Mouse (Mus musculus) lung, embryonic 15.5 days (tissue): ENCODE results near the gene Slc6a1. TPM values are rescaled to one million over a fixed set of nuclear protein-coding genes. Genes with fewer than 3 reads are reported as not detected.

Experiments
- ATAC-seq: fragments of 200-750 bp; cut with Nextera tagmentation; 2 replicates; pipeline ENCODE4 v1.8.0; 2017; ENCODE audit warnings: moderate number of reproducible peaks, borderline replicate concordance; ENCODE audit not compliant: low FRiP score, low TSS enrichment; ENCODE audit errors: extremely low read depth
- H3K27ac ChIP-seq: fragments of 300-500 bp; sonication (generic); 2 replicates; pipeline ENCODE4 v1.5.1; 2015; ENCODE audit warnings: moderate library complexity, mild to moderate bottlenecking, inconsistent platforms
- H3K27me3 ChIP-seq: fragments of 300-500 bp; sonication (generic); 2 replicates; pipeline ENCODE4 v1.6.1; 2015; ENCODE audit warnings: inconsistent platforms
- H3K36me3 ChIP-seq: fragments of 300-500 bp; sonication (generic); 2 replicates; pipeline ENCODE4 v1.6.1; 2015; ENCODE audit warnings: inconsistent platforms
- H3K4me1 ChIP-seq: fragments of 300-500 bp; sonication (generic); 2 replicates; pipeline ENCODE4 v1.6.1; 2015; ENCODE audit warnings: inconsistent platforms
- H3K4me2 ChIP-seq: fragments of 300-500 bp; sonication (generic); 2 replicates; pipeline ENCODE4 v1.6.1; 2015; ENCODE audit warnings: inconsistent platforms, mild to moderate bottlenecking, moderate library complexity
- H3K4me3 ChIP-seq: fragments of 300-500 bp; sonication (generic); 2 replicates; pipeline ENCODE4 v1.5.1; 2015; ENCODE audit warnings: mild to moderate bottlenecking, inconsistent platforms
- H3K9ac ChIP-seq: fragments of 300-500 bp; sonication (generic); 2 replicates; pipeline ENCODE4 v1.6.1; 2015; ENCODE audit warnings: inconsistent platforms
- H3K9me3 ChIP-seq: fragments of 300-500 bp; sonication (generic); 2 replicates; pipeline ENCODE4 v1.6.1; 2016; ENCODE audit warnings: inconsistent platforms
- WGBS: fragments of 180-500 bp; shearing (Covaris S2); methylation state at CpG from one replicate; pipeline ENCODE4 v1.1.7; 2015; 5-methylcytosine and 5-hydroxymethylcytosine counted together
- polyA plus RNA-seq: library from polyadenylated mRNA; unstranded; fragments of >200 nt; fragmentation: Nextera tagmentation; extraction: Ambion mirVana; gene quantifications from 2 replicates; pipeline ENCODE4 v1.2.1, GENCODE M21; 2015

Gene Slc6a1
- polyA plus RNA-seq, 1 experiment from 2014 or later = 0.52 TPM

DNA sequence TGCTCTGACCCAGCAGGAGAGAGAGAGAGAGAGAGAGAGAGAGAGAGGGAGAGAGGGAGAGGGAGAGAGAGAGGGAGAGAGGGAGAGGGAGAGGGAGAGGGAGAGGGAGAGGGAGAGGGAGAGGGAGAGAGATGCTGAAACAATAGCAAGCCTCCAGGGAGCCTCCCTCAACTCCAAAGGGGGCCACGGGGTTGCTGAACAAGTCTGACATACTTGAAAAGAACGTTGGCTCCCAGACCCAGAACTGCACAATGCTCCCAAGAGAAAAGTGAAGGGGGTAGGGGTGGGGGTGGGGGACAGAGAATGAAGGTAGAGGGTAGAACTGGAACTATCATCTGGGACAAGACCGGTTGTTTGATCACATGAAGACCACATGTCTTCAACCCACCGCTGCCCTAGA lies 14.5 kb upstream of the Slc6a1 start:
- Histone ChIP-seq H3K27ac (no peak overlapping the region), H3K4me3 (no peak overlapping the region), H3K4me2 (no peak overlapping the region), H3K4me1 (peaks cover 3% of the 10 kb centered on the region; the same call in 1 of the 2 replicates), H3K27me3 (peaks cover 1% of the 10 kb centered on the region; the same call in 1 of the 2 replicates), H3K36me3 (no peaks in the 10 kb centered on the region), H3K9me3 (no peaks in the 10 kb centered on the region), H3K9ac (no peak overlapping the region)
- WGBS = 37% methylated on average over 4 of the region's 4 CpGs
- no peak for ATAC-seq

GRCm38 (mm10) chr6:114269589-114269988 lies 12.8 kb upstream of the Slc6a1 start:
- 82% methylated on average over 2 of the region's 2 CpGs for WGBS
- H3K9me3 ChIP-seq = no peaks in the 10 kb centered on the region
- no peak overlapping the region for H3K4me2 ChIP-seq
- H3K4me1 ChIP-seq = peaks cover 3% of the 10 kb centered on the region; the same call in 1 of the 2 replicates
- no peak overlapping the region for H3K27ac ChIP-seq
- H3K27me3 ChIP-seq = peaks cover 14% of the 10 kb centered on the region
- H3K9ac ChIP-seq = no peak overlapping the region
- no peak overlapping the region for H3K4me3 ChIP-seq
- H3K36me3 ChIP-seq = no peaks in the 10 kb centered on the region
- no peak for ATAC-seq

DNA sequence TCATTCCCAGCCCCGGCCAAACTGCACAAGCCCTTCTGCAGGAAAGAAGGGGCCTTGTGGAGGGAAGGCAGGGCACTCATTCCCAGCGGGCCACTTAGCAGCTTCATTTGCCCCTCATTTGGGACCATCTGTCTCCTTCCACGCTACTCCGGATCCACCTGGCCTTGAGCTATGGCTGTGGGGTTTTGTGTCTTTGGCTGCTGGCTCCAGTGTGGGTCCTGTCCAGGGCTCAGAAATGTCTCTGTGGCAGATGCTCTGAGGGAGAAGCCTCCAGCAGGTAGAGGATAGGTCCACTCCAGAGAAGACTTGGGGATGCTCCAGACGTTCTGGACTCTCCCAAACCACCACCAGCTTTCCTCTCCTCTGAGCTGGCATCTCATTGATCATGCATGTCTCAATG lies 11.6 kb upstream of the Slc6a1 start:
- ATAC-seq = no peak
- Histone ChIP-seq H3K4me2 (no peak overlapping the region), H3K4me3 (no peak overlapping the region), H3K9ac (no peak overlapping the region), H3K9me3 (no peaks in the 10 kb centered on the region), H3K4me1 (peaks cover 3% of the 10 kb centered on the region; the same call in 1 of the 2 replicates), H3K27me3 (peaks cover 20% of the 10 kb centered on the region), H3K27ac (no peak overlapping the region), H3K36me3 (no peaks in the 10 kb centered on the region)
- WGBS = 59% methylated on average over 5 of the region's 5 CpGs

GRCm38 (mm10) chr6:114272279-114272678 lies 10.2 kb upstream of the Slc6a1 start:
- H3K36me3 ChIP-seq = no peaks in the 10 kb centered on the region
- H3K27me3 ChIP-seq = peaks cover 27% of the 10 kb centered on the region
- H3K9me3 ChIP-seq = no peaks in the 10 kb centered on the region
- ATAC-seq = no peak
- H3K4me2 ChIP-seq = no peak overlapping the region
- WGBS = 38% methylated on average over 15 of the region's 15 CpGs
- no peak overlapping the region for H3K4me3 ChIP-seq
- peaks cover 3% of the 10 kb centered on the region; the same call in 1 of the 2 replicates for H3K4me1 ChIP-seq
- H3K9ac ChIP-seq = no peak overlapping the region
- no peak overlapping the region for H3K27ac ChIP-seq

GRCm38 (mm10) chr6:114273997-114274728 lies 8.3 kb upstream of the Slc6a1 start:
- WGBS = 38% methylated on average over 14 of the region's 14 CpGs
- no peak overlapping the region for H3K4me2 ChIP-seq
- peaks cover 34% of the 10 kb centered on the region for H3K27me3 ChIP-seq
- no peaks in the 10 kb centered on the region for H3K9me3 ChIP-seq
- 0 out of 2 replicates have a peak, but pooled peaks have one; percentile 6 for ATAC-seq
- H3K4me3 ChIP-seq = no peak overlapping the region
- no peaks in the 10 kb centered on the region for H3K36me3 ChIP-seq
- no peak overlapping the region for H3K9ac ChIP-seq
- H3K4me1 ChIP-seq = peaks cover 3% of the 10 kb centered on the region; the same call in 1 of the 2 replicates
- no peak overlapping the region for H3K27ac ChIP-seq

DNA sequence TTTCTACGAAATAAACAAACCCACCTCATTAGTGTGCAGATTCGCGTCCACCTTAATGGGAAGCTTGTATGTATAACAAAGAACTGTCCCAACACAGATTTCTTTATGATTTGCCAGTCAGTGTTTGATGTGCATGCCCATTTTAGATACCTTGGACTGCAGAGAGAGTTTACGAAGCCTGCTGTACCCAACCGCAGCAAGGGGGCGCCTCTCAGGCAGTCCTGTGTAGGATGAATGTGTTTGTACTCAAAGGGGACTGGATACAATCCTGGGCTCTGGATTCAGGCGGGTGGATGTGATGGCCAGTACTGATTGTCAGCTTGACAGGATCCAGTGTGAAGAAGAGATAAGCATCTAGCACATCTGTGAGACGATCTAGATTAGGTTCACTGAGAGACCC lies 6.6 kb upstream of the Slc6a1 start:
- H3K4me1 ChIP-seq = peaks cover 3% of the 10 kb centered on the region; the same call in 1 of the 2 replicates
- WGBS = 55% methylated on average over 8 of the region's 8 CpGs
- H3K4me2 ChIP-seq = no peak overlapping the region
- no peak overlapping the region for H3K9ac ChIP-seq
- H3K27me3 ChIP-seq = peaks cover 46% of the 10 kb centered on the region
- no peak overlapping the region for H3K4me3 ChIP-seq
- H3K36me3 ChIP-seq = no peaks in the 10 kb centered on the region
- ATAC-seq = no peak
- H3K9me3 ChIP-seq = no peaks in the 10 kb centered on the region
- no peak overlapping the region for H3K27ac ChIP-seq

- no peaks in the 10 kb centered on the region for H3K36me3 ChIP-seq
- ATAC-seq = no peak
- H3K4me1 ChIP-seq = no peaks in the 10 kb centered on the region; the same call in 1 of the 2 replicates
- peaks cover 92% of the 10 kb centered on the region for H3K27me3 ChIP-seq
- no peak overlapping the region for H3K9ac ChIP-seq
- H3K4me3 ChIP-seq = no peak overlapping the region
- no peak overlapping the region for H3K27ac ChIP-seq
- H3K4me2 ChIP-seq = no peak overlapping the region
- 13% methylated on average over 8 of the region's 8 CpGs for WGBS
- no peaks in the 10 kb centered on the region for H3K9me3 ChIP-seq
Observed at GRCm38 (mm10) chr6:114283278-114283770, 889 bp downstream of the Slc6a1 start.

DNA sequence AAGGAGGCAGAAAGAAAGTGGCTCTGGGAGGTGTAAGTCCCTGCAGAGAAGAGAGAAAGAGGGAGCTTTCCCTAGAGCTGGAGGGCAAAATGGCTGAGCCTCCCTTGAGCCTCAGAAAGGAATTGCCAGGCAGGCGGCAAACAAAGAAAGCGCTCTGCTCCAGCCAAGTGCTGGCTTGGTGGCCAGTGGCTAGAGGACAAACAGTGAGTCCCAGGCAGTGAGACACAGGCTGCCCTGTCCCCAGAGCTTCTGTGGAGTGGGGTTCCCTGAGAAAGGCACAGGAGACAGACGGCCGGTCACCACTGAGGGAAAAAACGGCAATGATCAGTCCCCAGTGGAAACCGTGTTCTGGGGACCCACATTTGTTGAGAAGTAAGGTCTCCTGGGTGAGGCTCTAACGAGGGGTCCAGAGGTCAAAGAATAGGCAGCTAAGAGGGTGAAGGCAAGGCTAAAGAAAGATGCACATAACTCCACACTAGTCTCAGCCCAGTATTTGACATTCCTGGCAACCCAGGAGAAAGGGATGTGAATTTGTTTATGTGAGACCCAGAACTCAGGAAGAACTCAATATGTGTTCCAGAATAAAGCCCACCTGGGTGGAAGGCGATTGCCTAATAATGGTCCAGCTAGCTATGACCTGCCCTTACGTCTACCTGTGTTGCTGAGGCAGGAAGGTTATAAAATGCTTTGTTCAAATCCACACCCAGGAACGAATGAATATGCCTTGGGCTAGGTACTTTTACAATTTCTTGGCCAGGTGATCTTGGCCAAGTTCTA lies 1.7 kb downstream of the Slc6a1 start:
- H3K9ac ChIP-seq = no peak overlapping the region
- peaks cover 87% of the 10 kb centered on the region for H3K27me3 ChIP-seq
- no peak overlapping the region for H3K4me2 ChIP-seq
- 47% methylated on average over 10 of the region's 10 CpGs for WGBS
- H3K36me3 ChIP-seq = no peaks in the 10 kb centered on the region
- H3K4me3 ChIP-seq = no peak overlapping the region
- no peaks in the 10 kb centered on the region for H3K9me3 ChIP-seq
- ATAC-seq = no peak
- no peak overlapping the region for H3K27ac ChIP-seq
- no peaks in the 10 kb centered on the region; the same call in 1 of the 2 replicates for H3K4me1 ChIP-seq

DNA sequence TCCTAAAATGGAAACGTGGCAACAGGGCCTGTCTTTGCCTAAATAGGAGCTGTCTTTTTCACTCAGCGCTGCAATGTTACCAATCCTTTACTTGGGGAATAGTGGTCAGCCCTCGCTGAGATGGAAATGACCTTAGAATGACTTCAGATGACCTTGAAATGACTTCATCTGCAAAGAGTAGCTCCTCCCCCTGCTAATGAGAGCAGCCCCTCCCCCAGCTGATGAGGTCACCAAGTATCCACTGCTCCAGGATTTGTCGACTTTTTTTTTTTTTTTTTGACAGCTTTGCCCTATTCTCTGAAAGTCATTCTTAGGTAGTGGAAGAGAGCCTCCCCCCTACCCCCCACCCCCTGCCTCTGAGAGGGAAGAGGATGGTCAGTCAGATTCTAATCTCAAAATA lies 3.0 kb downstream of the Slc6a1 start:
- H3K9me3 ChIP-seq = no peaks in the 10 kb centered on the region
- H3K4me3 ChIP-seq = no peak overlapping the region
- WGBS = 22% methylated on average over 4 of the region's 4 CpGs
- no peak overlapping the region for H3K9ac ChIP-seq
- no peak for ATAC-seq
- no peak overlapping the region for H3K4me2 ChIP-seq
- H3K36me3 ChIP-seq = no peaks in the 10 kb centered on the region
- H3K27me3 ChIP-seq = peaks cover 82% of the 10 kb centered on the region
- H3K27ac ChIP-seq = no peak overlapping the region
- H3K4me1 ChIP-seq = no peaks in the 10 kb centered on the region; the same call in 1 of the 2 replicates

GRCm38 (mm10) chr6:114289106-114289505 lies 6.7 kb downstream of the Slc6a1 start:
- no peaks in the 10 kb centered on the region for H3K36me3 ChIP-seq
- H3K4me1 ChIP-seq = no peaks in the 10 kb centered on the region
- ATAC-seq = no peak
- no peak overlapping the region for H3K9ac ChIP-seq
- WGBS = 42% methylated on average over 7 of the region's 7 CpGs
- no peak overlapping the region for H3K4me3 ChIP-seq
- no peak overlapping the region for H3K27ac ChIP-seq
- H3K27me3 ChIP-seq = peaks cover 45% of the 10 kb centered on the region
- H3K4me2 ChIP-seq = no peak overlapping the region
- no peaks in the 10 kb centered on the region for H3K9me3 ChIP-seq

DNA sequence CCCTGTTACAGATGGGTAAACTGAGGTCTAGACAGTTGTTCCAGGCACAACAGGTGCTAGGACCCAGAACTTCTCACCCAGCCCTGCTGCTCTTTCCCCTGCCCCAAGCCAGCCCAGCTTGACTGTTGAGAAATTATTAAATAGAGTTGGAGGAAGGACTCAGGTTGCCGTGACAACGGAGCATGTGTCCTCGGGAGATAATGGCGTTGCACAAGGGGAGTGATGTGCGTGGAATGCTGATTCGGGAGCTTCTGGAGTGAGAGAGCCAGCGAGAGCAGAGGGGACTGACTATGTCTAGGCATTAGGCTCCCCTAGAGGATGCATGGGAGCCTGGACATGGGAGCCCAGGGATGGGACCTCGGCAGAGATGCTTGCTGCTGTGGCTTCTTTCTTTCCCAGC lies 7.7 kb downstream of the Slc6a1 start:
- 31% methylated on average over 8 of the region's 8 CpGs for WGBS
- no peaks in the 10 kb centered on the region for H3K4me1 ChIP-seq
- H3K4me2 ChIP-seq = no peak overlapping the region
- no peak overlapping the region for H3K27ac ChIP-seq
- H3K27me3 ChIP-seq = peaks cover 34% of the 10 kb centered on the region
- ATAC-seq = no peak
- H3K9me3 ChIP-seq = no peaks in the 10 kb centered on the region
- no peaks in the 10 kb centered on the region for H3K36me3 ChIP-seq
- H3K4me3 ChIP-seq = no peak overlapping the region
- H3K9ac ChIP-seq = no peak overlapping the region

GRCm38 (mm10) chr6:114290929-114291328 lies 8.5 kb downstream of the Slc6a1 start:
- Histone ChIP-seq H3K27ac (no peak overlapping the region), H3K27me3 (peaks cover 27% of the 10 kb centered on the region; the same call in 1 of the 2 replicates), H3K9ac (no peak overlapping the region), H3K4me3 (no peak overlapping the region), H3K36me3 (no peaks in the 10 kb centered on the region), H3K9me3 (no peaks in the 10 kb centered on the region), H3K4me1 (no peaks in the 10 kb centered on the region), H3K4me2 (no peak overlapping the region)
- WGBS = 54% methylated on average over 4 of the region's 4 CpGs
- ATAC-seq = no peak
